Mouse (Mus musculus): Measurements from ENCODE around the gene Ank3.
A peak's percentile ranks its signal among the peaks of the same experiment; 100 is the strongest.

Ank3 gene

GRCm38 (mm10) chr10:69705806-69706768, 307.5 kb downstream of the Ank3 start:
- peak; percentile 43 for ATAC-seq (ENCODE audit: insufficient number of reproducible peaks, low FRiP score, low TSS enrichment)

- no peak for ATAC-seq (ENCODE audit: insufficient number of reproducible peaks, low FRiP score, low TSS enrichment)
Measured at GRCm38 (mm10) chr10:69706851-69707788, 308.5 kb downstream of the Ank3 start.

GRCm38 (mm10) chr10:69707844-69708550, 309.4 kb downstream of the Ank3 start:
- no peak for ATAC-seq (ENCODE audit: insufficient number of reproducible peaks, low FRiP score, low TSS enrichment)

GRCm38 (mm10) chr10:69709631-69710030, 311.1 kb downstream of the Ank3 start:
- ATAC-seq (ENCODE audit: insufficient number of reproducible peaks, low FRiP score, low TSS enrichment), result peak; percentile 37

- ATAC-seq (ENCODE audit: insufficient number of reproducible peaks, low FRiP score, low TSS enrichment), result peak; percentile 16; the same call in 1 of the 2 replicates
Measured at GRCm38 (mm10) chr10:69710802-69711201, 312.2 kb downstream of the Ank3 start.

GRCm38 (mm10) chr10:69716907-69717306, 318.3 kb downstream of the Ank3 start:
- ATAC-seq (ENCODE audit: insufficient number of reproducible peaks, low FRiP score, low TSS enrichment), result no peak

- no peak for ATAC-seq (ENCODE audit: insufficient number of reproducible peaks, low FRiP score, low TSS enrichment)
Measured at GRCm38 (mm10) chr10:69719421-69719820, 320.8 kb downstream of the Ank3 start.

GRCm38 (mm10) chr10:69719901-69720415, 321.4 kb downstream of the Ank3 start:
- no peak for ATAC-seq (ENCODE audit: insufficient number of reproducible peaks, low FRiP score, low TSS enrichment)

- ATAC-seq (ENCODE audit: insufficient number of reproducible peaks, low FRiP score, low TSS enrichment), result no peak
Measured at GRCm38 (mm10) chr10:69720452-69720851, 321.9 kb downstream of the Ank3 start.

GRCm38 (mm10) chr10:69720899-69721490, 322.4 kb downstream of the Ank3 start:
- peak; percentile 66; the same call in 1 of the 2 replicates for ATAC-seq (ENCODE audit: insufficient number of reproducible peaks, low FRiP score, low TSS enrichment)

GRCm38 (mm10) chr10:69724159-69724558, 325.6 kb downstream of the Ank3 start:
- no peak for ATAC-seq (ENCODE audit: insufficient number of reproducible peaks, low FRiP score, low TSS enrichment)

- ATAC-seq (ENCODE audit: insufficient number of reproducible peaks, low FRiP score, low TSS enrichment), result no peak
Measured at GRCm38 (mm10) chr10:69725078-69725477, 326.5 kb downstream of the Ank3 start.

- ATAC-seq (ENCODE audit: insufficient number of reproducible peaks, low FRiP score, low TSS enrichment), result no peak; the same call in 1 of the 2 replicates
Measured at GRCm38 (mm10) chr10:69726265-69726664, 327.7 kb downstream of the Ank3 start.

GRCm38 (mm10) chr10:69726806-69727205, 328.2 kb downstream of the Ank3 start:
- no peak for ATAC-seq (ENCODE audit: insufficient number of reproducible peaks, low FRiP score, low TSS enrichment)

- ATAC-seq (ENCODE audit: insufficient number of reproducible peaks, low FRiP score, low TSS enrichment), result no peak
Measured at GRCm38 (mm10) chr10:69728876-69729275, 330.3 kb downstream of the Ank3 start.

GRCm38 (mm10) chr10:69730351-69730871, 331.8 kb downstream of the Ank3 start:
- 0 out of 2 replicates have a peak, but pooled peaks have one; percentile 26 for ATAC-seq (ENCODE audit: insufficient number of reproducible peaks, low FRiP score, low TSS enrichment)

- ATAC-seq (ENCODE audit: insufficient number of reproducible peaks, low FRiP score, low TSS enrichment), result no peak
Measured at GRCm38 (mm10) chr10:69731341-69731740, 332.8 kb downstream of the Ank3 start.

- peak; percentile 42; the same call in 1 of the 2 replicates for ATAC-seq (ENCODE audit: insufficient number of reproducible peaks, low FRiP score, low TSS enrichment)
Measured at GRCm38 (mm10) chr10:69731863-69732262, 333.3 kb downstream of the Ank3 start.

GRCm38 (mm10) chr10:69736241-69736640, 337.7 kb downstream of the Ank3 start:
- no peak for ATAC-seq (ENCODE audit: insufficient number of reproducible peaks, low FRiP score, low TSS enrichment)
